Mouse (Mus musculus): Measurements from ENCODE around the gene Pcnx3.

Gene Pcnx3

DNA sequence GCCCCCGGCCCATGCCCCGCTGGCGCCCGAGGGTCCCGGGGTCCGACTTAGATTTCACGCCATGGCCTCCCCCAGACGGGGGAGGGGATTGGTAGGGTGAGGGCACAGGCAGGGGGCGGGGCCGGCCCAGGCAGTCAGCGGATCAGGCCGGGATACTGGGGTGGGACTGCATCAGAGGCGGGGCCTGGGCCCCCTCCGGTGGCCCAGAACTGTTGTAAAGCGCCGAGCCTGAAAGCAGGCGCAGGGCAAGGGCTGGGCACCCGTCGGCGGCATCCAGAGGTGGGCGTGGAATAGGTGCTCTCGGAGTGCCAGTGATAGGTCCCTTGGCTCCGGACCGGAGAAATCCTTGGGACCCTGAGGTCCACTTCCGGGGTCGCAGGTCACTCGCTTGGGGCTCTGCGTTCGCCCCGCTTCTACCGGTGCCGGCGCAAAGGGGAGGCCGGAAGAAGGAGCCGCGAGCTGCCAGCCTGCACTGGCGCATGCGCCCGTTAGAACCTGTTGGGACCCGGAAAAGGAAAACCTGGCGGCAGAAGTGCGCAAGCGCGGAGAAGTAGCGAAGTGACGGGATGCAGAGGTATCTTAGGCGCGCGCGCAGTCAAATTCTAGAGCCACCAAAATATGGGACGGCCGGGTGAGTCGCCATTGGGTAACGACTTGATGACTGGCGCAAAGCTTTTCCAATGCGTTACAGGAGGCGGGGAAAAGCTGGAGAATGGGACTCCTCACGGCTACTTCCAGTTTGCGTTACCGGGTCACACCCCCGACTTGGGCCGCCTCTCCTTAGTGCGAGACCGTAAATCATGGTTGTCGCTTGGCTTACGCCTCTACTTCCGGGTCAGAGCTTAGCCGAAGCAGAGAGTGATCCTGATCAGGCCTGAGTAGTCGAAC lies at the start of gene Pcnx3, which contains the start of gene Map3k11:
TSS of gene Pcnx3 (minus strand) at position 709 of the 888 bp plus-strand sequence.
TSS of gene Map3k11 (plus strand) at position 543 of the 888 bp plus-strand sequence.
- DNase-seq = peak; percentile 98

DNA sequence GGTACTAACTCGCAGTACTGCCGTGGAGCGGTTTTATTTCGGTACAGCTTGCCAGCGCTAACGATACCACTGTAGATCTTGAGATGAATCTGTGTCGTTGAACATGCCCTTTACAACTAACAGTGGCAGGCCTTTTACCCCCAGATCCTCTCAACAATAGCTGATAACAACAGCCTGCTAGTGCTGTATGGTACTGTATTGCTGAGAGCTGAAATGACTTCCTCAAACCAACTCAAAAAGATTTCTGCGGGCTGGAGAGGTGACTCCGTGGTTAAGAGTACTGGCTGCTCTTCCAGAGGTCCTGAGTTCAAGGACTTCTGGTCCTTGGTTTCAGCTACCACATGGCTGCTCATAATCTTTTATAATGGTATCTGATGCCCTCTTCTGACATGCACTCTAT lies 45.6 kb upstream of the Pcnx3 start:
- no peak for DNase-seq

DNA sequence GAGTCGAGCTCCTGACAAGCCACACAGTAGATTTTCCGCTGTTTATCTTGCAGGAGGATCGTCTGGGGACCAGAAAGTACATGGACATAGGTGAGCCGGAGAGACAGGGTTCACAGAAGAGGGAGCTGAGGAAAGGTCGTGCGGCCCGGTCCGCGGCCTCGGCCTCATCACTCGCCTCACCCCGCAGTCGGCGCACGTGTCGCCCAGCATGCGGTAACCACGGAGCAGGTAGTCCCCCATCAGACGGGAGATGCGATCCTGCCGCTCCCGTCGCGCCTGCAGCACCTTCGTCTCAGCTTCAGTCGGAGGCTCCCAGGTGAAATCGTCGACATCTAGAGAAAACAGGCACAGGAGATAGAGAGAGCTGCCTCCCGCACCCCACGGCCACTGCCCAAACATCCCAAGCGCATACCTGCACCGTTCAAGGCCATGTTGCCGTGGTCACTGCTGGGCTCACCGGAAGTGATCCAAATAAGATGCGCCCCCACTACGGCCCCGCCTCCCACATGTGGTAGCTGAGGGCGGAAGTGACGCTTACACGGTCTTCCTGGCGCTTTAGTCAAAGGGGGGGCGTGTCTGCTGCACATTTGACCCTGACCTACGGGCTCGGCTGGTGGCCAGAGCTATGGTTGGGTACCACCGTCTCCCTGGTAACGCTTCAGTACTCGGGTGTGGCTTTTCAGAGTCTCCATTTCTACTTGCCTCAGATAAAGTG lies 42.7 kb upstream of the Pcnx3 start:
- peak; percentile 94 for DNase-seq

DNA sequence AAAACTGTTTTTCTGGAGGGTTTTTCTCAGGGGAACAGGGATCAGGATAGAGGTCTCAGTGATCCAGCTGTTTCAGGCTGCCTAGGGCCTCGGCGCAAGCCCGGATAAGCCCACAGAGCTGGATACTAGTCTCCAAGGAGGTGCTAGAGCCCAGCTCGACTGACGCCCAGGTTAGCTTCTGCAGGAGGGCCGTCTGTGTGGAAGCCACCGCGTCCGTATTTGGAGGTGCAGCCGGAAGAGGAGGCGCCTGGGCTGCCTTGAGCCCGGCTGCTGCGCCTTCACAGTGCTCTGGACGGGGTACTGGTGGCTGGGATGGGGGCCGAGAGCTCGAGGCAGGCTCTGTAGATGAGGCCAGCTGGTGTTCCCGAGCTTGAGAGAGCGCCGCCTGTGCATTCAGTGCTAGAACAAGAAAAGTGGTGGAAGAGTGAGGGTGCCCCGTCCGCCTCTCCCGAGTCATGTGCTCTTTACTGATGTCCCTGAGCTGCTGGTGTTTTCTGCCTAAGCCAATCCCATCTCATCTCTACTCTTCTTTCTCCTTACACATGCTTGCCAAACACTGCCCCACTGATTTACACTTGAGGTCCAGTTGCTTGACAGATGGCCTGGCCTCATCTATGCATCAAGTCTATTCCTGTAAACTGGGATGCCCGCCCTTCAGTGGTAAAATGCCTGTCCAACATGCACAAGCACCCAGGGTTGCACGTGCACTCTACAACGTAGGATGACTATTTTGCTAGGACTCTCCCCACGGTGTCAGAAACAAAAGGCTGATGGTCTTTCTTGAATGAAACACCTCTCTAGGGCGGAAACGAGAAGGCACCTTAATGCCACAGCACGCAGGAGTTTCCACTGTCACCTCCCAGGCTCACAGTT lies 41.8 kb upstream of the Pcnx3 start:
- peak; percentile 70 for DNase-seq

DNA sequence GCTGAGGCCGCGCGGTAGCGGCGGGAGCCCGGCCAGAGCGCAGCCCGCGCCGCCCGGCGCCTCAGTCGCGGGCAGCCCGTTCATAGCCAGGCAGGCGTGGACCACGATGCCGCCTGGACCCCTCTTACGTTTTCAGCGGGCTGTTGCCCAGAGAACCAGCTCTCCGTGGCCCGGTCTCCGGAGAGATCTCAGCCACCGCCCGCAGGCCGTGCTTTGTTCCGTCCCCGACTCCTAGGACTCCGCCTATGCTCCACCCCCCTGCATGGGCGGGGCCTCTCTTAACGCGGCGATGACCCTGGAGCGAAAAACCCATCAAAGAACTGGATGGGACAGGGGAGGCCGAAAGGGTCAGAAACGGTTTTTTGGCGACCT lies 40.7 kb upstream of the Pcnx3 start, which contains the start of gene Fam89b:
TSS of gene Fam89b (minus strand) at position 210 of the 372 bp plus-strand sequence.
- DNase-seq = peak; percentile 83

DNA sequence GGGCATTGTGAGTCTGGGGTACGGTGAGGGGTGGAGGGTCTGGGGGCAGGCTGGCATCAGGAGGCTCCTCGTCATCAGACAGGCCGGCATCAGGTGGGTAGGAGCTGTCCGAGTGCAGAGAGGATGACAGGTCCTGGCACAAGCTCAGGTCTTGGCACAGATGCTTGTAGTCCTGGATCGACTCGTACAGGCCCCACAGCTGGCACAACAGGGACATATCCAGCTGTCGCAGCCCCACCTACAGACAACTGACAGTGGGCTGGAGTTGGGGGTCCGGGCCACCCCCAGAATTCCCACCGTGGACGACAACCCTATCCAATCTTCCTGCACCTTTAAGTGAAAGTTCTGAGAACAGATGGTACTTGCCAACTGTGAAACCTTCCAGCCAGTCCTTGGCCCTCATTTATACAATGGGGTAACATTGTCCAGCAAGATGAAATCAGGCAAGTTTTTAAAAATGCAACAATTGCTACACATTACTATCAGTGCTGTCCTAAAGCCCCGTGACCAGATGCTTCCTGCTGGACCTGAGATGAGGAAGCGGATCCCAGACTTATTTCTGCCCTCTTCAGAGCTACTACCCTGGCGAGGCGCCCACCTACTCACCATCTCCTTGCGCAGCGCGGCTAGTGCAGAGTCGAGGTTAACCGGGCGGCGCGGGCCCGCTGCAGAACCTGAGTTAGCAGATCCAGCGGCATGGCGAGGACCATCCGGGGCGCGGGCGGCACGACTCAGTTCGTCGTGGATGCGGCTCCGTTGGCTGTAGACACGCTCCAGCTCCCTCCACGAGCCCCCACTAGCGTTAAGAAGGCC lies 40.1 kb upstream of the Pcnx3 start:
- peak; percentile 69 for DNase-seq

DNA sequence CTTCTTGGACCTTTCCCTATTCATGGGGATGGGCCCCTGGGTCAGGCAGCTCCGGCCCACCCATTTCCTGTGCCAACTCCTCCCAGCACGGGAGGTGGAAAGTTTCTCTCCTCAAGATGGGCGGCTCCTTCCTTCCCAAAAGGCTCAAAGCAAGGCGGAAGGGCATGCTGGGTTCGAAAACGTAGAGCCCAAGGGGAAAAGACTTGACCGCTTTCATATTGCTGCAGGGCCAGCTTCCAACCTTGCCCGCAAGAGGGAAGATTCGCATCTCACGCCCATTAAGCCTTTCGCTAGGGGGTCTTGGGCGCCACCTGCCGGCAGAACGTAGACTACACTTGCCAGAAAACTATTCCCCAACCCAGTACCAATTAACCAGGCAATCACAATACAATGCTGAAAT lies 39.0 kb upstream of the Pcnx3 start:
- peak; percentile 89 for DNase-seq

DNA sequence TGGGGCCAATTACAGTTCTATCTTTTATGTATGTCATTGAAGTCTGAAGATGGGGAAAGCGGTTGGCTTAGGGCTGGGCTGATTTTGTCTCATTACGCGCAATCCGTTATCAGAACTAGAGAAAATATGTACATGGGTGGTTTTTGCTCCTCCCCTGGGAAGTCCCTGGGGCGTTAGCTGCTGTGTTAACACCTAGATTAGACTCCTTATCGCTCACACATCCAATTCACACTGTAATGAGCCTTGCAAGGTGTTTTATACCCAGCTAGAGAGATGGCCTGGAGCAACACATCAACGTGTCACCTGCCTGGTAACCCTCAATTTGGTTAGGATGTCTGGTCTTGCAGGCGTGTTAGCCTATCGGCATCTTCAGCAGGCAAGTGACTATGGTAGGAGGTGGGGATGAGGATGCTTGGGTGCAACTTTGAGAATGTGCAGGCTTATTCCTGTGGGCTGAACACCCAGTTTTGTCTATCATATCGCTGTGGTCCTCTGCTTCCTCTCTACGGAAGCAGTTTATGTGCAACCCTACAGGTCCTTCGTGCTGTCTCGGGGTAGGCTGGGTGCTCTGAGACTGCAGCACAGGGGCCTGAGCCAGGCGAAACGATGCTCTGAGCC lies 38.4 kb upstream of the Pcnx3 start:
- no peak for DNase-seq

DNA sequence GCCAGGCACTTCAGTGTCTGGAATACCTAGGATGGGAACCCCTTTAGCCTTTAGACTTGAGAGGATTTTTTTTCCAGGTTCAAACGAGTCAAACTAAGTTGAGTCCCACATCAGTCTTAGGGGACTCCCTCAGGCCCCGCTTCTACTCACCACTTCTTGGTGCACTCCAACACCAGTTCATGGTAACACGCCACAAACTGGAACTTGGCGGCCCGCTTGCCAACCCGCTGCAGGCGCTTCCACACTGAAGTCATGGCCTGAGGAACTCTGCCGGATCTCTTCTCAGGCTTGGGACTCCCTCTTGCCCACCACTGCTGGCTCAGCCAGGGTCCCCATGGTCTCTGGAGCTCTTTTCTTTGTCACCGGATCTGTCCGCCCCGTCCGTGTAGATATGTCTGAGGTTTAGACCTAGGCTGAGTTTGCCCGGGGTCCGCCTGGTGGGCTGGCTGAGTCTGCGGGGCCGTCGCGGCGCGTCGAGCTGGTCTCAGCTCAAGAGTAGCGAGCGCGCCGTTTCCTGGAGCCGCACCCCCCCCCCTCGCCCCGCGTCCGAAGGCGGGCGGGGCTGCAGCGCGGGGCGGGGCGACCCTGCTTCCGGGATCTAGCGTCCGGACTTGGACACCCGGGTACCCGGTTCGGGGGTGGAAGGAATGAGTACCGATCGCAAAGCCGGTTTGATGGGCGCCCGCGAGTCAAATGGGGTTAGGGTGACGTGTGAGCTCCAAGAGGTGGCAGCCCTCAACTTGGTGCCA lies 37.2 kb upstream of the Pcnx3 start, which contains the start of gene Ehbp1l1:
TSS of gene Ehbp1l1 (minus strand) at position 551 of the 749 bp plus-strand sequence.
- no peak for DNase-seq

DNA sequence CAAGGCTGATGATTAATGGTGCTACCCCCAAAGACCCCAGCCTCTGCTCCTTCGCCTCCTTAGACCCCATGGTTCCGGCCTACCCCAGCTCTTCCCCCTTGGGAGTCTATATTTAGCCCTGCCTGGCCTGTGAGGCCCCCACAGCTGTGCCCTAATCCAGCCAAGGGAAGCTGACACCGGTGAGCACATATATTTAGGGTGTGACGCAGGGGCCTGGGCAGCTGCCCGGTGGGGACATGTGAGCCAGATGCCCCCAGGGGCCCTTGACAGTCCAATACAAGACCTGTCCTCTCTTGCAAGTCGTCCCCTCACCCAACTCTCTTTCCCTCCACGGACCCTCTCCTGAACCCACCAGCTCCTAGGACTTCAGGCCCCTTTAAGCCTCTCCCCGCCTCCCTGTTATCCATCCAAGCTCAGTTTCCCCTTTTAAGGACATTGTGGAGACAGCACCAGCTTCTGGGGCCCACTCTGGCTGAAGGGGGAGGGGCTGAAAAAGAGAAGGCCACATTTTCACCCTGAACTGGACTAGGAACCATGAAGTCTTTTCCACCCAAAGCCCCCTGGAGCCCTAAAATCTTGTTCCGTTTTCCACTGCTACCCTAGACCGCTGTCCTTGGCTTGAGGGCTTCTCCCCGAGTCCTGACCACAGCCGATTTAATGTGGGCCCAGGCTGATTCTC lies 36.5 kb upstream of the Pcnx3 start:
- no peak for DNase-seq

DNA sequence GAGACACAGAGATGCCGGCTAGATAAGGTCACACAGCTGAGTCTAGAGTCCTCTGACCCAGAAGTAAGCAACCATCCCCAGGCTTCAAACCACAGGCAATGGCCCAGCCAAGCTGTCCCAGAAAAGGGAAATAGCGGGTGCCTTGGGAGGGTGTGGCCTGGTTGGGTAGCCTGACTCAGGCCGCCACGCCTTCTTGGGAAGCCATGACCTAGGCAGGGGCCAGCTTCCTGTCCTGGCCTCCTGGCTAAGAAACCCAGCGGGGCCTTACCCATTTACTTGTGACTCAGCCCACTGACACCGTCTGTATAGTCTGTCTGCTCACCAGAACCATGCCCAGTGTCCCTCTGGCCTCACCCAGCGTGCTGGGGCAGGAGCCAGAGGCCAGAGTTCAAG lies 35.8 kb upstream of the Pcnx3 start:
- DNase-seq = no peak

DNA sequence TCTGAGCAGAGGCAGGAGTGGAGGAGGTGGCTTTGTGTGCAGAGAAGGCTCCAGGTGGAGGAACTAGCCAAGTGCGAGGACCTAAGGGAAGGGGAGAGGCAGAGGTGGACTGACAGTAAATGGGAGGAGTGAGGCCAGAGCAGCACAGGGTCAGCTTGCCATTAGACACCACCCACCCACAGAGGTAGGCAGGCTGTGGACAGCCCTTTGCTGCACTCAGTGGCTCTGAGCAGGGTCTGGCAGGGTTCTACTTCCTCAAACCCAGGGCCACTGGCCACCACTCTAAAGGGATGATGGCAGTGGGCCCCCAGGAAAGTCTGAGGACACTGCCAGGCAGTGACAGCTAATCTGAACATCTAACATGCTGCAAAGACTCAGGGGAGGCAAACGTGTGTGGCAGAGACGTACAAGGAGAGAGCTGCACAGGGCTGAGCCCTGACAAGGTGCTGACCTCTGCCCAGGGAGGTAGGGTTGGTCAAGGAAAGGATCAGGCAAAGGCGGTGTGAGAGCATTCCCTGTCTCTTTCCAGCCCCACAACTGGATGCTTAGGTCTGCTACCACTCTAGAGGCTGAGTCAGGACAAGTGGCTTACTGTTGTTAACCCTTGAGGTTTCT lies 35.3 kb upstream of the Pcnx3 start:
- DNase-seq = no peak

DNA sequence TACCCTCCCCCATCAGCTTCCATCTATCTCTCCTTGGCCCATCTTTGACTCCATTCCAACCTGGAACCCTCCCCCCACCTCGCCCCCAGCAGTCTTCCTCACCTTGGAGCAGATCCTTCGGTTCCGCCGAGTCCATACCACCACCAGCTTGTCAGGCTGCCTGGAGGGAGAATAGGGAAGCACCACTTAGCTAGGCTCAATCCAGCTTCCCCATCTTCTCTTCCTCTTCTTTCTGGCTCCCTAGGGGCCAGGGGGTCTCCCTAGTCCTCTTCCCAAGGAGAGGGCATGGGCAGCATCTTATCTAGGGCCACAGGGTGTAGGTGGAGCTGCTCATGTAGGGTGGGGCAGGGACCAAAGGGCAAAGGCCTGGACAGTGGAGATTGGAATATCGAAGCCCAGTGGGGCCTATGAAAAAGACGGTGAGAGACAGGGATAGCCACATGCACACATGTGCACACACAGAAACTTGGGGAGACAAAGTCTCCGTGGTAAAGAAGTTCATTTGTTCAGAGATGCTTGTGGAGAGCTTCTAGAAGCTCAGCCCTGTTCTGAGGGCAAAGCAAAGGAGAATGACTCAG lies 34.2 kb upstream of the Pcnx3 start:
- DNase-seq = no peak

DNA sequence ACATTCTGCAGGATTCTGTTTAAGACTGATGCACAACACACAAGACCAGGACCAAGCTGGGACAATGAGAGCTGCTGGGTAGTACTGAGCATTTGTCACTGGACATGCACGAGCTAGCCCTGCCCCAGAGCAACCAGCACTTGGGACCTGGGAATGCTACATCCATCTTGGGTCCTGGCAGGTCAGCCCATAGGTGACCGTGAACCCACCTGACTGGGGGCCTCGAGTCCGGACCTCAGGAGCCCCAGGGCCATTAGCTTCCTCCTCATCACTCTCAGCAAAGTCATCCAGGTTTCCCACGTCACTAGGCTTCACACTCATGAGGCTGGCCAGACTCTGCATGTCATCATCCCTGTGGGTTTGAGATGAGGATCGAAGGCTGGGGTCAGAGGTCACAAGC lies 32.5 kb upstream of the Pcnx3 start:
- DNase-seq = no peak

DNA sequence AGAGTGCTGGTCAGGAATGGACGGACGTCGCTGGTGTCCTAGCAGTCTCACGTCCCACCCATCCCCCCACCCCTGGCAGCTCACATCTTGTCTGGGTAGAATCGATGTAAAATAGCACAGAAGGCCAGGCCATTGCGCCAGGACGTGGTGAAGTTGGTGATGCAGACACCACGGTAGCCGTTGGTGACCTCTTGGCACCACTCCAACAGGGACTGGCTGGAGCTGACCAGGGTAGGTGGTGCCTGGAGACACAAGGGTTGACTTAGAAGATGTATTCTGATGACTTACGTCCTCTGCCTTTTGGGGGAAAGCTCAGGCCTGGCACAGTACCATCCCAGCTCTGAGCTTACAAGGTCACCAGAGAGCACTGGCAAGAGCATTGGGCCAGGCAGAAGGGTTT lies 28.2 kb upstream of the Pcnx3 start:
- DNase-seq = no peak

DNA sequence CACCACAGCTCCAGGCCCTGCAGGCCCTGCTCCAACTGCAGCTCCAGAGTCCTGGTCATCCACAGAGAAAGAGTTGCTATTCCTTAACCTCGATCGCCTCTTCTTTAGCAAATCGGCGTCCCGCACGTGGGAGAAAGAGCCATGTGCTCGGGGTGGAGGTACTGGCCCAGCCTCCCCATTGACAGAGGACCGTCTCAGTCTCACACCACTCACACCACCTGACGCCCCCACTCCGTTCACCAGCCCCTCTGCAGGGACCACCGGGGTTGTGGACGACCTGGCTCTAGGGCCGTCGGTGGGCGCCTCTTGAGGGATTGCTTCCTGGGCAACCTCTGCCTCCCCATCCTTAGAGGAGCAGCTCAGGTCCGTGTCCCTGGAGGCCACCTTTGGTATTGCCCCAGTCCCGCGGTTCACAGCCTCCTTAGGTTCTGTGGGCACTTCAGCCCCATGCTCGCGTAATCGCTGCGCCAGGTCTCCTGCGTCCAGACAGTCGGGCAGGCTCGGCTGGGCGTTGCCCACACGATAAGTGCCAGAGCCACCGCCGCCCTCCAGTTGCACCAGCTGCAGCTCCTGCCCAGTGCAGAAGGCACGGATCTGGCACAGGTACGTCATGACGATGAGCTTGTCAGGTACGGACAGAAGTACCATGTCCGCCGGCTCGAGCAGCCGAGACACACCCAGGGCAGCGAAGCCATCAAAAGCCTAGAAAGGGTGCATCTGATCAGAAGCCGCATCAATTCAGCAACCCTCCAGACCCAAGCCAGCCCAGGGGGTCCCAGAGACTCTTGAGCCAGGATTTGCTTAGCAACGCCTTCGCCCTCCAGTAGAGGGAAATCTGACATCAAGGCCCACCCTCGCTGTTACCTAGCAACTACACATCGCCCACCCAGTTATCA lies 27.3 kb upstream of the Pcnx3 start:
- DNase-seq = no peak

DNA sequence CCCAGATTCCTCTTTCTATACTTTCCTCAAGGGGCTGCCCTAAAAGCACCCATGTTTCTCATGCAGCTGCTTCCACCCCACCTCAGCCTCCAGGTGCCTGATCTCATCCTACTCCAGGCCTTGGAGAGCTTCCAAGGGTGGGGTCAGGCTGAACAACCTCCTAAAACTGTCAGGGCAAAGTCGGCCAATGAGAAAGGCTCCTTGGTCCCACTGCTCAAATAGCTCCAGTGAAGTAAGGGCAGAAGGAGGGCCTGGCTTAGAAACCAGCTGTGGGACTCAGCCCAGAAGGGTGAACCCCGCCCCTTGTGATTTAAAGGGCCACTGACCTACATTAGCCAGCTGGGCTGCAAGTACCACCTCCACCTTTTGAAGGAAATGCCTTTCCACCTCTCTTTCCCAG lies 25.0 kb upstream of the Pcnx3 start:
- no peak for DNase-seq

DNA sequence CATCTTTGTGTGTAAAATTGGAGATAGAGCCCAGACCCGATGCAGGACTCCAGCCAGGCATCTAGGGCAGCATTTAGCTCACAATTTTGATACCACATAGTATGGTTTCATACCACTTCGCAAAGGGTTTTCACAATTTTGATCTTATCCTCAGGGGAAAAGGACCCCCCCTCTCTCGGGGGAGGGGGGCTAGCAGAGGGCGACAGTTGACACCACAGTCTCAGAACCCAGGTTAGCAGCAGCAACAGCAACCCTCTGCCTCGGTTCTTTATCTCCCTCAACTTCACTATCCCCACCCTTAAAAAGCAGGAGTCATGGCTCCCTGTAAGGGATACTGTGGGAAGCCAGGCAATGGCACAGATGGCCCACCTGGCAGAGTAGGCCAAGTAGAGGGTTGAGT lies 24.5 kb upstream of the Pcnx3 start:
- no peak for DNase-seq

Data from cerebellum, adult 9-10 months (tissue).